Mouse (Mus musculus) heart, embryonic 11.5 days (tissue): ENCODE measurements around the gene Ubxn10. TPM values are rescaled to one million over a fixed set of nuclear protein-coding genes. Genes with fewer than 3 reads are reported as not detected.

Experiments
- ATAC-seq: fragments of 200-750 bp; cut with Nextera tagmentation; replicated peaks from 2 replicates; pipeline ENCODE4 v1.8.0; 2017; ENCODE audit warnings: moderate library complexity; ENCODE audit not compliant: insufficient number of reproducible peaks, low FRiP score, low TSS enrichment
- H3K27ac ChIP-seq: fragments of 300-500 bp; sonication (generic); 2 replicates; pipeline ENCODE4 v1.5.1; 2014; ENCODE audit warnings: mild to moderate bottlenecking, low read depth, low read length
- H3K27me3 ChIP-seq: fragments of 300-500 bp; sonication (generic); 2 replicates; pipeline ENCODE4 v1.6.1; 2014; ENCODE audit warnings: mild to moderate bottlenecking, low read length, mixed read lengths; ENCODE audit not compliant: control insufficient read depth, insufficient read depth
- H3K36me3 ChIP-seq: fragments of 300-500 bp; sonication (generic); 2 replicates; pipeline ENCODE4 v1.6.1; 2014; ENCODE audit warnings: mild to moderate bottlenecking, low read length, moderate library complexity, mixed read lengths; ENCODE audit not compliant: control insufficient read depth, insufficient read depth
- H3K4me1 ChIP-seq: fragments of 300-500 bp; sonication (generic); 2 replicates; pipeline ENCODE4 v1.6.1; 2014; ENCODE audit warnings: low read length; ENCODE audit not compliant: control insufficient read depth, insufficient read depth
- H3K4me2 ChIP-seq: fragments of 300-500 bp; sonication (generic); 2 replicates; pipeline ENCODE4 v1.6.1; 2014; ENCODE audit warnings: mild to moderate bottlenecking, moderate library complexity
- H3K4me3 ChIP-seq: fragments of 300-500 bp; sonication (generic); 2 replicates; pipeline ENCODE4 v1.5.1; 2014; ENCODE audit warnings: low read depth, low read length
- H3K9ac ChIP-seq: fragments of 300-500 bp; sonication (generic); 2 replicates; pipeline ENCODE4 v1.6.1; 2014; ENCODE audit warnings: mild to moderate bottlenecking, low read depth, low read length, moderate library complexity
- H3K9me3 ChIP-seq: fragments of 300-500 bp; sonication (generic); replicated peaks from 2 replicates; pipeline ENCODE4 v1.6.1; 2016; ENCODE audit warnings: low read length; ENCODE audit not compliant: control insufficient read depth
- WGBS: fragments of 180-500 bp; shearing (Covaris S2); extraction: QIAGEN DNeasy Blood & Tissue Kit; methylation state at CpG from one replicate; pipeline ENCODE4 v1.1.7; 2014; ENCODE audit not compliant: insufficient replicate concordance; 5-methylcytosine and 5-hydroxymethylcytosine counted together
- polyA plus RNA-seq: library from polyadenylated mRNA; unstranded; fragments of >200 nt; fragmentation: Nextera tagmentation; extraction: Ambion mirVana; gene quantifications from 2 replicates; pipeline ENCODE4 v1.2.1, GENCODE M21; 2014

Ubxn10 gene
- polyA plus RNA-seq, 1 experiment from 2014 or later, result 1.3 TPM

DNA sequence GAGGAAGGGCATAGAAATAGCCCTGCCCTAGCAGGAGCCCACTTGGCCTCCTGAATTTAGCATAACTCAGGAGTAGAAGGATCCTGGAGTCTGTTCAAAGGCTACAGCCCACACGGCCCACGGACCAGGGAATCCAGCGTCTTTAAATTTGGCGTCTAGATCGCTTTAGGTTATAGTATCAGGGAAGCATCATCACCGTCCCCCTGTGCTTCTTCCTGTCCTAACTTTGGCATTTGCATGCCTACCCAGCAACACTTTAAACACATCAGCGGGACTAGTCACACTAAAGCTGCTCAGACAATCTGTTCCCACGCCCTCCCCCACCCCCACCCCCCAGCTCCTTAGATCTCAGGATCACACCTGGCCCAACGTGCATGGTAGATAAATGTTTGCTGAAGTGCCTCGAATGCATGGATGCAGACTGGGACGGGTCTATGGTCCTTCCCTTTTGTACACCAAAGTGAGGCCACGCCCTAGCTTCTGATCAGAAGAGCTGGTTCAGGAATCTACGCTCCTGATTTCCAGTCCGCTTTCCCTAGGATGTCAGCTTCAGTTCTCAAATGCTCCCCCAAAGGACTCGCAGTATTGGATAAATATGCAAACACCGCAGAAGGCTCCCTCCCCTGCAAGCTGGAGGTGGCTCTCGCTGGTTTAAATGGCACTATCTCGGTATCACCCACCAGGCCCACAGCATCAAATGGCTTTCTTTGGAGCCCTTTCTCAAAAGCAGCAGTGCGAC is 45.4 kb downstream of the Ubxn10 start:
- H3K4me2 ChIP-seq, result no peak overlapping the region
- H3K36me3 ChIP-seq, result no peaks in the 10 kb centered on the region
- H3K9me3 ChIP-seq, result no peaks in the 10 kb centered on the region
- H3K4me3 ChIP-seq, result no peak overlapping the region
- 7% methylated on average over 19 of the region's 19 CpGs for WGBS
- peaks cover 52% of the 10 kb centered on the region for H3K27me3 ChIP-seq
- no peak overlapping the region for H3K9ac ChIP-seq
- H3K4me1 ChIP-seq, result no peaks in the 10 kb centered on the region
- ATAC-seq, result no peak
- no peak overlapping the region for H3K27ac ChIP-seq

DNA sequence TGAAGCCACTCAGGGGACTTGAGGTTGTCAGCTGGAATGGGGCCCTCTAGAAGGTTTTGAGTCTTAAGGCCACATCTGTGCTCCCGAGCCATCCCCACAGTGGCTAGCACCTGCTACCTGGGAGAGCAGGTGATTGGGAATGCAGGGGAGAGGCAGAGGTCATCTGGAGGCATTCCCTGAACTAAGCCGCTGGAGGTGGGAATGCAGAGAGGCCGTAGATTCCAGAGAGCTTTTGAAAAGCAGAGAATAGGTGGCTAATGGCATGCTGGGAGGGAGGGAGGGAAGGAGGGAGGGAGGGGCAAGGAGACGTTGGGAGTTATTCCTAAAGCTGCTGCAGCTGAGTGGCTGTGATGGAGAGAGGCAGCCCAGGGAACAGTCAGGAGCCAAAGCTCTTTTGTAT is 46.4 kb downstream of the Ubxn10 start:
- Histone ChIP-seq H3K4me2 (no peak overlapping the region), H3K27me3 (peaks cover 48% of the 10 kb centered on the region)
- 5% methylated on average over 4 of the region's 4 CpGs for WGBS

DNA sequence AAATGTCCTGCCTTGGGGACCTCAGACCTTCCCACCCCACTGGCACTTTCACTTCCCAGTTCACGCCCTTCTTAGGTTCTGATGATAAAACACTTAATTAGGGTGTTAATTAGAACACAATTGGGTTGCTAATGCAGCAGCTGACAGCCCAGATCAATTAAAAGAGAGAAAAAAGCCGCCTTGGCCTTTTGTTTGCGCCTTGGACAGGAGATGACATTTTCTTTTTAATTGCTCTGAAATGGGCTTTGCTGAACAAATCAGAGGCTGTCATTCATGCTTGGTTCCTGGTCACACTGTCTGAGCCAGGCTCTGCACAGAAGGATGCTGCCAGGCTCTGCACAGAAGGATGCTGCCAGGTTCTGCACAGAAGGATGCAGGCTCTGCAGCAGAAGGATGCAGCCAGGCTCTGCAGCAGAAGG is 47.9 kb downstream of the Ubxn10 start:
- Histone ChIP-seq H3K4me3 (no peak overlapping the region), H3K27ac (no peak overlapping the region), H3K27me3 (peaks cover 46% of the 10 kb centered on the region), H3K9me3 (no peaks in the 10 kb centered on the region), H3K4me2 (no peak overlapping the region), H3K36me3 (no peaks in the 10 kb centered on the region), H3K9ac (no peak overlapping the region), H3K4me1 (no peaks in the 10 kb centered on the region)
- WGBS, result 19% methylated on average over 3 of the region's 3 CpGs
- no peak for ATAC-seq

More for the DNA sequence above, 46.4 kb downstream of the Ubxn10 start:
- H3K36me3 ChIP-seq, result no peaks in the 10 kb centered on the region
- H3K9me3 ChIP-seq, result no peaks in the 10 kb centered on the region
- H3K9ac ChIP-seq, result no peak overlapping the region
- no peak for ATAC-seq
- no peaks in the 10 kb centered on the region for H3K4me1 ChIP-seq
- H3K4me3 ChIP-seq, result no peak overlapping the region
- no peak overlapping the region for H3K27ac ChIP-seq

DNA sequence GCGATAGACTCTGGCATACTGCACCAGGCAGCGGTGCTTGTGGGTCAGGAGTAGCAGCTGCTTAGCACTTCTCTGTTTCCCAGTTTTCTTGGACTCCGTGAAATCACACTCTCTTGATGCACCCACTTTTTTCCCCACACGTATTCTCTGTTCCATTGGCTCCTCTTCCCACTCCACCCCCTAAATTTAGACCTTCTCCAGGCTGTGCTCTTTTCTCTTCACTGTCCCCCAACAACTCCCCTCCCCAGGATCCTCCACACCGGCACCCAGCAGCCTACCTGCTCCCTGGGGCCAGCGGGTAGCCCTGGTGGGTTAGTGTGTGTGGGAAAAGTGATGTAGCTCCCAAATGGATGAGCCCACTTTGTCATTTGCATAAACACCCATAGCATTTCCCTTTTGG is 51.2 kb downstream of the Ubxn10 start:
- no peaks in the 10 kb centered on the region for H3K9me3 ChIP-seq
- no peaks in the 10 kb centered on the region for H3K36me3 ChIP-seq
- H3K4me3 ChIP-seq, result no peak overlapping the region
- H3K4me1 ChIP-seq, result no peaks in the 10 kb centered on the region
- H3K4me2 ChIP-seq, result no peak overlapping the region
- H3K9ac ChIP-seq, result no peak overlapping the region
- 67% methylated on average over 6 of the region's 6 CpGs for WGBS
- H3K27me3 ChIP-seq, result peaks cover 25% of the 10 kb centered on the region
- no peak for ATAC-seq
- no peak overlapping the region for H3K27ac ChIP-seq

DNA sequence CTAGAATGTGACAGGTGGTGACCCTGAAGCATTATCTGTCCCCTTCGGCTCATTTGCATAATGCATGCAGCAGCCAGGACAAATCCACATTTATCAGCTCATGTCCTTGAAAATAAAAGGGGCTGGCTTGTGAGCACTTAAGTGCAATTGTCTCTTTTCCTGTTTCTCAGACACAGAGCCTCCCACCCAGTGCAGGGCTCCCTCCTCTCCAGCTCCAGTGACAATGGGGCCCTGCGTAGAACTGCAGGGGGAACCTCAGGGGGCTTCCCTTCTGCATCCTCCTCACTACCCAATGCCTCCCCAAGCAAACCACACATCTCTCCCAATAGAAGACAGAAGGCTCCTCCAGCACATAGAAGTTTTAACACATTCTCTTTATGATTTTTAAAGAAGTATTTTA is 54.2 kb downstream of the Ubxn10 start:
- Histone ChIP-seq H3K4me1 (no peaks in the 10 kb centered on the region), H3K4me3 (no peak overlapping the region), H3K27ac (no peak overlapping the region), H3K9ac (no peak overlapping the region), H3K36me3 (no peaks in the 10 kb centered on the region), H3K4me2 (no peak overlapping the region), H3K9me3 (no peaks in the 10 kb centered on the region), H3K27me3 (peaks cover 9% of the 10 kb centered on the region)
- WGBS, result 65% methylated on average over 2 of the region's 2 CpGs
- ATAC-seq, result no peak

DNA sequence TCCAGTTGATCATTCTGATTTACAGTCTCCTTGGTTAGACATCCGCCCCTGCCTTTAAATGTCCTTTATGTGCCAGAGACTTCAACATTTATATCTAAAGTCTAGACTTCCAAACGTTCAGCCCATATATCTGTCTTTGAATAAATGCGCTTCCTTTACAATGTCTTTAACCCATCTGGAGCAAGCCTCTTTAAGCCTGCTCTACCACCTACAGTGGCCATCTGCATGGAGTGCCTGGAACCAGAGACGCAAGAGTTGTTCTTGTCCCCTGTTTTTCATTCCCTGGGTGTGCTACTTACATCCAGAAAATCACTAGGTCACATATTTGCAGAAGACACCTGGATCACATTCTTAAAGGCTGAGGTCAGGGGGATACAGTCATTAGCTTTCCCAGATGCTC is 56.8 kb downstream of the Ubxn10 start:
- 70% methylated on average over 4 of the region's 4 CpGs for WGBS
- Histone ChIP-seq H3K36me3 (no peaks in the 10 kb centered on the region), H3K4me1 (no peaks in the 10 kb centered on the region), H3K27me3 (peaks cover 23% of the 10 kb centered on the region), H3K4me3 (no peak overlapping the region), H3K27ac (no peak overlapping the region), H3K9ac (no peak overlapping the region), H3K9me3 (no peaks in the 10 kb centered on the region), H3K4me2 (no peak overlapping the region)
- ATAC-seq, result no peak

DNA sequence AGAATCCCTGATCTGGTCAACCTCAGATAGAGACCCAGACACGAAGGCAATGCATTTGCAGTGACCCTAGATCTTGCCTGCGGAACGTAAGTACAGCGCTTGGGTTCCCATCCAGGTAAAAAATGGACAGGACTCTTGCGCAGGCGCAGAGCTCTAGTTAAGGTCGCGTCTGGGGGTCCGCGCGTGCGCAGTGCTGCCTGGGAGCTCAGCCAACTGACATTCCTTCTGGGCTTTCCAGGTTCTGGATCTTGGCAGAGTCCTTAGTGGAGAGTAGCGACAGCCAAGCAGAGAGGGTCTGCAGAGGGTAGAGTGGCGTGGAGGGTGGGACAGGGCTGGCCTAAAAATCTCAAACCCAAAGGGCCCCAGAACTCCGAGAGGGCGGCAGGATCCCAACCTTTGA is 59.4 kb downstream of the Ubxn10 start:
- Histone ChIP-seq H3K4me2 (no peak overlapping the region), H3K27ac (no peak overlapping the region), H3K4me3 (no peak overlapping the region), H3K4me1 (no peaks in the 10 kb centered on the region), H3K36me3 (no peaks in the 10 kb centered on the region), H3K9ac (no peak overlapping the region), H3K27me3 (peaks cover 28% of the 10 kb centered on the region), H3K9me3 (no peaks in the 10 kb centered on the region)
- ATAC-seq, result no peak
- 20% methylated on average over 16 of the region's 16 CpGs for WGBS

DNA sequence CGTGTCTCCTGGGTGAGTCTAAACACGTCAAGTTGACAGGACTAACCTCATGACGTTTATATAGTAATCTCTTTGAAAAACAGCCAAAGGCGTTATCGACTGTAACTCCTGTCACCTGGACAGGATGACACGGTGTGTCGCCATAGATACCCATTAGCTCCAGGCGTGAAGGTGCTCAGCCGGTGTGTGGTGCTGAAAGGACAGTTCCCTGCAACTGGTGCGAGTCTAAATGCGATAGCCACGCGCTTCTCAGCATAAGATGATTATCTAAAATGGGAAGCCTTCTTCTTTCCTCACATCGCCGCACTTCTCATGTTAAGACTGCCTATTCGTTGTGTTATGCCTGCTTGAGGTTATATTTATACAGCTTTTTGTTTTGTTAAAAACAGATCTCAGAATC is 60.5 kb downstream of the Ubxn10 start:
- H3K27me3 ChIP-seq, result peaks cover 28% of the 10 kb centered on the region
- 11% methylated on average over 16 of the region's 16 CpGs for WGBS
- ATAC-seq, result no peak
- H3K4me2 ChIP-seq, result no peak overlapping the region
- no peak overlapping the region for H3K9ac ChIP-seq
- no peak overlapping the region for H3K27ac ChIP-seq
- no peaks in the 10 kb centered on the region for H3K4me1 ChIP-seq
- no peak overlapping the region for H3K4me3 ChIP-seq
- no peaks in the 10 kb centered on the region for H3K36me3 ChIP-seq
- H3K9me3 ChIP-seq, result no peaks in the 10 kb centered on the region

DNA sequence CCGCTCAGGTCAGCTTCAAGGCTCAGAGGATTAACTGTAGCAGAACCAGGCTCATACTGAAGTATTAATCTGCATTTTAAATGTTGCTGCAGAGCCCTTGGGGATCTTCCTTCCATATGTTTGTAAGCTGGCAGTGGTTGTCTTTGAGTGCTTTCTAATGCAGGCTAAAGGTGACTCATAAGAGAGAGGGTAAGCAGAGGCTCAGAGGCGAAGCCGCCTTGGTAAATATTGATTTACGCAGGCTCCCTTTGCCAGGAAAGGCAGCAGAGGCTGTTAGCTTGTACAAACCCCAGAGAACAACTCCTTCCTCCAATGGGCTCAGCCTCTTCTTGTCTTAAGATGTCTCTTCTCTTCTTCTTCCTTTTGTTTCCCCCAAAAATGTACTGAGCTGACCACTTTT is 64.8 kb downstream of the Ubxn10 start:
- Histone ChIP-seq H3K4me1 (no peaks in the 10 kb centered on the region), H3K9ac (no peak overlapping the region), H3K4me2 (no peak overlapping the region), H3K27ac (no peak overlapping the region), H3K36me3 (no peaks in the 10 kb centered on the region), H3K4me3 (no peak overlapping the region), H3K9me3 (no peaks in the 10 kb centered on the region), H3K27me3 (peaks cover 25% of the 10 kb centered on the region)
- 64% methylated on average over 4 of the region's 4 CpGs for WGBS
- no peak for ATAC-seq
